Mouse (Mus musculus): ENCODE measurements around the gene Ankfy1. TPM values are rescaled to one million over a fixed set of nuclear protein-coding genes. Genes with fewer than 3 reads are reported as not detected.
A peak's percentile ranks its signal among the peaks of the same experiment; 100 is the strongest.
"Not testable (repeated sequence)": the region's sequence is repeated elsewhere in the genome, so short reads cannot be mapped to it uniquely, and the experiment has no call there.

Gene Ankfy1
- polyA plus RNA-seq, 1 experiment from 2014 or later = 5.0 TPM

- TF ChIP-seq CTCF (IDR thresholded peaks at IDR 0.05; ENCODE audit: low read depth) = no peak
- WGBS (ENCODE audit: insufficient replicate concordance) = 85% methylated on average over 3 of the region's 3 CpGs
- Histone ChIP-seq H3K4me3 (ENCODE audit: low read depth, low read length) (no peak overlapping the region), H3K36me3 (replicated peaks; ENCODE audit: insufficient read depth, low read length) (peaks cover 36% of the 10 kb centered on the region), H3K27me3 (ENCODE audit: insufficient read depth, low read length) (no peaks in the 10 kb centered on the region), H3K9me3 (ENCODE audit: low read length) (no peaks in the 10 kb centered on the region), H3K4me2 (ENCODE audit: low read depth, low read length) (no peak overlapping the region), H3K4me1 (ENCODE audit: insufficient read depth) (no peaks in the 10 kb centered on the region), H3K9ac (replicated peaks) (no peak overlapping the region), H3K27ac (ENCODE audit: low read depth) (no peak overlapping the region)
- DNase-seq (no peak), ATAC-seq (no peak)
Observed at GRCm38 (mm10) chr11:72769061-72769460, 79.3 kb downstream of the Ankfy1 start.

GRCm38 (mm10) chr11:72770324-72770723, 80.5 kb downstream of the Ankfy1 start:
- H3K4me1 ChIP-seq (ENCODE audit: insufficient read depth) = no peaks in the 10 kb centered on the region

GRCm38 (mm10) chr11:72770816-72771215, 81.0 kb downstream of the Ankfy1 start:
- 85% methylated on average over 5 of the region's 5 CpGs for WGBS (ENCODE audit: insufficient replicate concordance)
- ATAC-seq = no peak
- no peak for DNase-seq
- TF ChIP-seq CTCF (IDR thresholded peaks at IDR 0.05; ENCODE audit: low read depth) (no peak), EP300 (IDR thresholded peaks at IDR 0.05; ENCODE audit: low read depth) (no peak)
- Histone ChIP-seq H3K4me2 (ENCODE audit: low read depth, low read length) (no peak overlapping the region), H3K9ac (replicated peaks) (no peak overlapping the region), H3K27ac (ENCODE audit: low read depth) (no peak overlapping the region), H3K4me3 (ENCODE audit: low read depth, low read length) (no peak overlapping the region), H3K36me3 (replicated peaks; ENCODE audit: insufficient read depth, low read length) (peaks cover 29% of the 10 kb centered on the region), H3K9me3 (ENCODE audit: low read length) (no peaks in the 10 kb centered on the region), H3K27me3 (ENCODE audit: insufficient read depth, low read length) (no peaks in the 10 kb centered on the region), H3K4me1 (ENCODE audit: insufficient read depth) (no peaks in the 10 kb centered on the region)

More at GRCm38 (mm10) chr11:72770324-72770723, 80.5 kb downstream of the Ankfy1 start:
- H3K27me3 ChIP-seq (ENCODE audit: insufficient read depth, low read length) = no peaks in the 10 kb centered on the region
- peaks cover 29% of the 10 kb centered on the region for H3K36me3 ChIP-seq (replicated peaks; ENCODE audit: insufficient read depth, low read length)
- DNase-seq (no peak), ATAC-seq (no peak)
- no peak overlapping the region for H3K4me3 ChIP-seq (ENCODE audit: low read depth, low read length)
- H3K4me2 ChIP-seq (ENCODE audit: low read depth, low read length) = no peak overlapping the region
- no peak overlapping the region for H3K9ac ChIP-seq (replicated peaks)
- 87% methylated on average over 3 of the region's 3 CpGs for WGBS (ENCODE audit: insufficient replicate concordance)
- no peaks in the 10 kb centered on the region for H3K9me3 ChIP-seq (ENCODE audit: low read length)
- no peak for TF ChIP-seq CTCF (IDR thresholded peaks at IDR 0.05; ENCODE audit: low read depth)
- TF ChIP-seq EP300 (IDR thresholded peaks at IDR 0.05; ENCODE audit: low read depth) = no peak
- no peak overlapping the region for H3K27ac ChIP-seq (ENCODE audit: low read depth)

- Histone ChIP-seq H3K9me3 (ENCODE audit: low read length) (no peaks in the 10 kb centered on the region), H3K4me1 (ENCODE audit: insufficient read depth) (no peaks in the 10 kb centered on the region), H3K27me3 (ENCODE audit: insufficient read depth, low read length) (no peaks in the 10 kb centered on the region), H3K4me3 (ENCODE audit: low read depth, low read length) (no peak overlapping the region), H3K9ac (replicated peaks) (no peak overlapping the region), H3K4me2 (ENCODE audit: low read depth, low read length) (no peak overlapping the region), H3K36me3 (replicated peaks; ENCODE audit: insufficient read depth, low read length) (peaks cover 29% of the 10 kb centered on the region), H3K27ac (ENCODE audit: low read depth) (no peak overlapping the region)
- ATAC-seq (no peak), DNase-seq (no peak)
- WGBS (ENCODE audit: insufficient replicate concordance) = 72% methylated on average over 4 of the region's 4 CpGs
- TF ChIP-seq EP300 (IDR thresholded peaks at IDR 0.05; ENCODE audit: low read depth) (no peak), CTCF (IDR thresholded peaks at IDR 0.05; ENCODE audit: low read depth) (no peak)
Observed at GRCm38 (mm10) chr11:72771461-72771860, 81.7 kb downstream of the Ankfy1 start.

- H3K9ac ChIP-seq (replicated peaks); H3K4me2 ChIP-seq (ENCODE audit: low read depth, low read length); ATAC-seq; H3K4me3 ChIP-seq (ENCODE audit: low read depth, low read length); H3K4me1 ChIP-seq (ENCODE audit: insufficient read depth); H3K27ac ChIP-seq (ENCODE audit: low read depth); H3K27me3 ChIP-seq (ENCODE audit: insufficient read depth, low read length); H3K9me3 ChIP-seq (ENCODE audit: low read length); DNase-seq: not testable (repeated sequence)
- H3K36me3 ChIP-seq (replicated peaks; ENCODE audit: insufficient read depth, low read length) = peaks cover 24% of the 10 kb centered on the region
- 0 out of 2 replicates have a peak, but pooled peaks have one; percentile 28 for TF ChIP-seq CTCF (IDR thresholded peaks at IDR 0.05; ENCODE audit: low read depth)
- 32% methylated on average over 1 of the region's 1 CpGs for WGBS (ENCODE audit: insufficient replicate concordance)
Observed at GRCm38 (mm10) chr11:72772611-72773010, 82.8 kb downstream of the Ankfy1 start.

GRCm38 (mm10) chr11:72778957-72779356, 89.2 kb downstream of the Ankfy1 start:
- no peak overlapping the region for H3K4me2 ChIP-seq (ENCODE audit: low read depth, low read length)
- ATAC-seq = no peak
- H3K27me3 ChIP-seq (ENCODE audit: insufficient read depth, low read length) = no peaks in the 10 kb centered on the region
- H3K27ac ChIP-seq (ENCODE audit: low read depth) = no peak overlapping the region
- no peaks in the 10 kb centered on the region for H3K9me3 ChIP-seq (ENCODE audit: low read length)
- no peak overlapping the region for H3K4me3 ChIP-seq (ENCODE audit: low read depth, low read length)
- H3K4me1 ChIP-seq (ENCODE audit: insufficient read depth) = no peaks in the 10 kb centered on the region
- H3K9ac ChIP-seq (replicated peaks) = no peak overlapping the region
- no peak for DNase-seq
- H3K36me3 ChIP-seq (replicated peaks; ENCODE audit: insufficient read depth, low read length) = no peaks in the 10 kb centered on the region
- TF ChIP-seq EP300 (IDR thresholded peaks at IDR 0.05; ENCODE audit: low read depth) (no peak), CTCF (IDR thresholded peaks at IDR 0.05; ENCODE audit: low read depth) (no peak)

GRCm38 (mm10) chr11:72782103-72782502, 92.3 kb downstream of the Ankfy1 start:
- H3K9ac ChIP-seq (replicated peaks) = no peak overlapping the region
- H3K36me3 ChIP-seq (replicated peaks; ENCODE audit: insufficient read depth, low read length) = 0 out of 2 replicates have a peak, but pooled peaks cover 3% of the 10 kb centered on the region
- DNase-seq (no peak), ATAC-seq (no peak)
- no peak for TF ChIP-seq EP300 (IDR thresholded peaks at IDR 0.05; ENCODE audit: low read depth)
- no peak for TF ChIP-seq CTCF (IDR thresholded peaks at IDR 0.05; ENCODE audit: low read depth)
- H3K4me3 ChIP-seq (ENCODE audit: low read depth, low read length) = no peak overlapping the region
- H3K4me2 ChIP-seq (ENCODE audit: low read depth, low read length) = no peak overlapping the region
- no peaks in the 10 kb centered on the region for H3K27me3 ChIP-seq (ENCODE audit: insufficient read depth, low read length)
- no peak overlapping the region for H3K27ac ChIP-seq (ENCODE audit: low read depth)
- no peaks in the 10 kb centered on the region for H3K9me3 ChIP-seq (ENCODE audit: low read length)
- no peaks in the 10 kb centered on the region for H3K4me1 ChIP-seq (ENCODE audit: insufficient read depth)
- 43% methylated on average over 2 of the region's 2 CpGs for WGBS (ENCODE audit: insufficient replicate concordance)
